Mouse (Mus musculus) small intestine, adult 2 months (tissue): ENCODE measurements at regions not wholly inside any gene's neighbourhood (a gene's known extent, or its start where the extent isn't known, plus 50 kb on each side); places are given as distances from the start of the nearest gene placed in this dataset.

Experiments
- H3K27ac ChIP-seq: fragments of 200-500 bp; 2 replicates; pipeline ENCODE4 v1.5.1; 2012; ENCODE audit warnings: low read depth, low read length, control low read depth, inconsistent platforms; ENCODE audit not compliant: insufficient read depth
- H3K27me3 ChIP-seq: fragments of 200-500 bp; 2 replicates; pipeline ENCODE4 v1.6.1; 2012; ENCODE audit warnings: mild to moderate bottlenecking, moderate library complexity, low read length, inconsistent platforms; ENCODE audit not compliant: control insufficient read depth, insufficient read depth
- H3K36me3 ChIP-seq: fragments of 200-500 bp; 2 replicates; pipeline ENCODE4 v1.6.1; 2012; ENCODE audit warnings: mild to moderate bottlenecking, low read length, control low read depth, inconsistent platforms; ENCODE audit not compliant: control insufficient read depth, insufficient read depth
- H3K4me1 ChIP-seq: fragments of 200-500 bp; 2 replicates; pipeline ENCODE4 v1.6.1; 2012; ENCODE audit warnings: low read length, inconsistent platforms, mixed read lengths; ENCODE audit not compliant: control insufficient read depth, insufficient read depth, insufficient read length
- H3K4me3 ChIP-seq: fragments of 200-500 bp; 2 replicates; pipeline ENCODE4 v1.5.1; 2012; ENCODE audit warnings: low read depth, mild to moderate bottlenecking, control low read depth, inconsistent platforms, low read length, moderate library complexity
- CTCF ChIP-seq: fragments of 200-500 bp; IDR thresholded peaks from 2 replicates; pipeline ENCODE4 v1.5.1; 2012; ENCODE audit warnings: low read depth, mild to moderate bottlenecking, control low read depth, inconsistent platforms, low read length, moderate library complexity, mixed read lengths; ENCODE audit not compliant: insufficient replicate concordance, insufficient read length; ENCODE audit errors: extremely low read depth
- POLR2A ChIP-seq: fragments of 200-500 bp; IDR thresholded peaks from 2 replicates; pipeline ENCODE4 v1.6.1; 2012; ENCODE audit warnings: low read depth, mild to moderate bottlenecking, control low read depth, inconsistent platforms, low read length, moderate library complexity
- WGBS: fragments of 180-500 bp; shearing (Covaris S2); methylation state at CpG from one replicate; pipeline ENCODE4 v1.1.7; 2018; 5-methylcytosine and 5-hydroxymethylcytosine counted together

DNA sequence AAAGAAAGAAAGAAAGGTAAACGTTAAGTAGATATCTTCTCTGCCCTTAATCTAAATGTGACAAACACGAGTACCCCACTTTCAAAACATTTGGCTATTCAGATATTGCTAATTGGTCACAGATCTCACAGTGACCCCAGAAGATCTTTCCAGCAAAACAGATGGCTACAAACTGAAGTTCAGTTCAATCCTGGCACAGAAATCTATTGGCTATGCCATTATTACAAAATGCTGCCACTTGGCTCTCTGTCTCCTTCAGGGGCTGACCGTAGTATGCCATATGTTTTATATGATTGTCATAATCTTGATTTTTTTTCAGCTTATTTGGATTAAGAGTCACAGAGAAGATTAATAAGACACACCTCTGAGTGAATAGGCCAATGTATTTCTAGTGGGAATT lies 873.2 kb downstream of the Slc22a22 start:
- no peaks in the 10 kb centered on the region for H3K36me3 ChIP-seq
- no peaks in the 10 kb centered on the region for H3K4me1 ChIP-seq
- 87% methylated on average over 3 of the region's 3 CpGs for WGBS
- no peak overlapping the region for H3K4me3 ChIP-seq
- no peaks in the 10 kb centered on the region for H3K27me3 ChIP-seq
- TF ChIP-seq CTCF (no peak), POLR2A (no peak)
- no peak overlapping the region for H3K27ac ChIP-seq

DNA sequence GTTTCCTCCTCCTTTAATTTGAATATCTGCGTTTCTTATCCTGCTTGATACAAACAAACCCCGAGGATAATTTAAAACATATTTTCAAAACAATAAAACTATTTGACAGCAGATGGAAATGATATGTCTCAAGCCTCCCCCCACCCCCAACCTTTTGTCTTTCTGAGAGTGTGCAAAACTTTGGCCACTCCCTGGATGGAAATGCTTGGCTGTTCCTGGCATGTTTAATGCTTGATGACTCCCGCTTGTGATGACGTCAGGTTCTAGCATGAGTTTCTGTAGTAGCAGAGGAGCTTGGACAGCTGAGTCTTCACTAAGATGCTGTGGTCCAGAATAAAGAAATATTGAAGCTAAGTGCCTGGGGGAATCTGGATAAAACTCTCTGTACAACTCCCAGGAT lies 884.8 kb downstream of the Slc22a22 start:
- Histone ChIP-seq H3K4me3 (no peak overlapping the region), H3K4me1 (no peaks in the 10 kb centered on the region), H3K27ac (no peak overlapping the region), H3K27me3 (no peaks in the 10 kb centered on the region), H3K36me3 (no peaks in the 10 kb centered on the region)
- 78% methylated on average over 4 of the region's 4 CpGs for WGBS
- no peak for TF ChIP-seq CTCF
- TF ChIP-seq POLR2A = no peak

DNA sequence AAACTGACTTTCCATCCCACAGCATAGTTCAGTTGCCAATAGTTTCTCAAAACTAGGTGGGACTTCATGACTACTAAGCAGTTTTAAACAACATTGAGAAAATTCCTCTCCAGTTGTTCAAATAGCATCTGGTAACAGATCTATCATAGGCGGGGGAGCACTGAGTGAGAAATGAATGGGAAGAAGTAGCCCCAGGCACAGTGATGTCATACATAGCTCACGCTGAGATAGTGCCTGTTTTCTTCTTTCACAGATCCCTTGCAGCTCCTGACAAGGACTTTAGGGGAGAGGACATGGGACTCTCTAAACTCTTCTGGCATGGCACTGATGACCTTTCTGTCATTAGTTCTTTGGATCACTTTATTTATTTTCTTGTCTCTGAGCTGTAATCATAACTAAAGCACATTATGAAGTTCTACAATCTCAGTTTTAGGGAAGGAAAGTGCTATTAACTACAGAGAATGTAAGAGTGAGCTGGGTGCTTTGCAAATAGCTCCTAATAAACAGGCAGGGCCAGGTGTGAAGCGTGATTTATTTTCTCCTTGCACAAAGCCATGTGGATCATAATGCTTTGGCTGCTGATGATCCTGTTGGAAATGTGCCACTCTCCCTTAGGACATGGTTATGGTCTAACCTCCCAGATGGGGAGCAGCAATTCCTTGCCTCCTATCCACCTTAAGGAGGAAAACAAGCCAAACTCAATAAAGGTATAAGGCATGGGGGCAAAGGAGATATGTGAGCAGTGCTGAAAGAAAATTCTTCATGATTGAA lies 896.5 kb downstream of the Slc22a22 start:
- Histone ChIP-seq H3K4me3 (no peak overlapping the region), H3K27me3 (no peaks in the 10 kb centered on the region), H3K36me3 (no peaks in the 10 kb centered on the region), H3K4me1 (no peaks in the 10 kb centered on the region), H3K27ac (no peak overlapping the region)
- no peak for TF ChIP-seq CTCF
- TF ChIP-seq POLR2A = no peak
- 66% methylated on average over 3 of the region's 3 CpGs for WGBS

DNA sequence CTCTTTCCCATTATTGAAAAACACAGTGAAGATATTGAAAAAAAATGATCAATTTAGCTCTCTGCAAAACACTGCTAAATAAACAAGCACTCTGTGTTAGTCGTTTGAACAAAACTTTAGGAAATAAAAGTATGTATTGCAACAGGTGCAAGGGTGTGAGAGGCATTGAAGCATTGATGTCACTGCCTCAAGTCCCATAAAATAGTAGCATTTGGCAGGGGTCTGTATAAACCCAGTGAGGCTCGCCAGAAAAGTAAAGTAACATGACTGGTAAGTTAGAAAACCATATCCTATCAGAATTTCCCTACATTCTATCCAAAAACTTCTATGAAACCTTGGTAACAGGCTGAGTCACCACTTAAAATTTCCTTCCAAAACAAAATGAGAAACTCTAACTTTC lies 914.2 kb downstream of the Slc22a22 start:
- WGBS = 38% methylated on average over 2 of the region's 2 CpGs
- H3K4me3 ChIP-seq = no peak overlapping the region
- TF ChIP-seq CTCF = no peak
- no peak for TF ChIP-seq POLR2A
- H3K36me3 ChIP-seq = no peaks in the 10 kb centered on the region
- H3K4me1 ChIP-seq = no peaks in the 10 kb centered on the region
- no peak overlapping the region for H3K27ac ChIP-seq
- no peaks in the 10 kb centered on the region for H3K27me3 ChIP-seq

DNA sequence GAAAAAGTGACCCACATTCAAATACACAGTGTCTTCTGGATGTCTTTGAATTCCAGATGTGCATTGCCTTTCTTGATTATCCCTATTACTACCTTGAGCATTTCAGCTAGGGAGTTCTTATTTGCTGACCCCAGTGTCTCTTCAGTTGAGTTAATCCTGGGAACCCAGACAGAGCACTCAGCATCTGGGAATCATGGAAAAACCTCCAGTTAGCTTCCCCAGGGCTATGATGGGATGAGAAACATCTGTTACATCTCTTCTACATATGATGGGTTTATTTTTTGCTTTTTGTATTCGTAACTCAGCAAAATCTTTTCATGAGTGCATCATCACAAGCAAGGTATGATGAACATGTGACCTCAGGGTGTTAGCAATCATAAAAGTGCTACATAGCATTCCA lies 914.6 kb downstream of the Slc22a22 start:
- Histone ChIP-seq H3K4me3 (no peak overlapping the region), H3K4me1 (no peaks in the 10 kb centered on the region), H3K36me3 (no peaks in the 10 kb centered on the region), H3K27me3 (no peaks in the 10 kb centered on the region), H3K27ac (no peak overlapping the region)
- no peak for TF ChIP-seq CTCF
- TF ChIP-seq POLR2A = no peak
- 62% methylated on average over 1 of the region's 1 CpGs for WGBS

DNA sequence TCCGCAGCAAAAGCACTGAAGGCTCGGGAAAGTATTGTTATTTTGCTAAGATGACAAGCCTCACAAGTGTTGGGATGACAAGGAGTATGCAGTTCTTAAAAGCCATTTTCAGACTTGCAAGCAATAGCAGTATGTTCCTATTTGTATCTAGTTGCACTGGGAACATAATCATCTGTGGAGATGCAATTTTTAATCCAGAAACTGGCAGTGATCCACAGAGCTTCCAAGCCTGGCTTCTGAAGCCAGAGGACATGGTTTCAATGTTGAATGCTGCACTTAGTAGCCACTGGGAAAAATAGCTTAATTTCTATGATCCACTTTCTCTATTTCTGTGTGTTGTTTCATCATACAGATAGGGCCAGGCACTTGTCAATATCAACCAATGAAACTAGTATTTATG lies 915.3 kb downstream of the Slc22a22 start:
- 69% methylated on average over 2 of the region's 2 CpGs for WGBS

DNA sequence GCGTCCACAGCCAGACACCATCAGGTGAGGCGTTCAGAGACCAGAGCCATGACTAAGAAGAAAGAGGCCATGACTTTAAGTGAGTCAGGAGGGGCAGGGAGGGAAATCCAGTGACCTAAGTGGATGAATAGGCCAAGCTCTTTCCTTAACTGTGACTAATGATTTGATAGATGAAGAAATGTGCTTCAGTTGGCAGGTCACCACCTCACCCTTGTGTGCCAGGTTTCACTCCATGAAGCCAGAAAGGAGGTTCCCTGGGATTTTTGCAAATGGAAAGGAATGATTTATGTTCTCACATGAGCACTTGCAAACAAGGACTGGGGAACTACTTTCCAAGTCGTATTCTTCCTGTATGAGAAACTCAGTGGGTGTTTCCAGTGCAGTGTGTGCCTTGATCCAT lies 923.0 kb downstream of the Slc22a22 start:
- no peak overlapping the region for H3K27ac ChIP-seq
- no peak for TF ChIP-seq CTCF
- no peak for TF ChIP-seq POLR2A
- no peak overlapping the region for H3K4me3 ChIP-seq
- WGBS = 73% methylated on average over 3 of the region's 3 CpGs
- no peaks in the 10 kb centered on the region for H3K36me3 ChIP-seq
- no peaks in the 10 kb centered on the region for H3K4me1 ChIP-seq
- no peaks in the 10 kb centered on the region for H3K27me3 ChIP-seq

More for the DNA sequence above, 915.3 kb downstream of the Slc22a22 start:
- Histone ChIP-seq H3K27me3 (no peaks in the 10 kb centered on the region), H3K4me3 (no peak overlapping the region), H3K36me3 (no peaks in the 10 kb centered on the region), H3K4me1 (no peaks in the 10 kb centered on the region), H3K27ac (no peak overlapping the region)
- TF ChIP-seq POLR2A (no peak), CTCF (no peak)
